Mouse (Mus musculus) brain, embryonic 14.5 days (tissue): ENCODE data around the gene Lrsam1. TPM values are rescaled to one million over a fixed set of nuclear protein-coding genes. Genes with fewer than 3 reads are reported as not detected.

Source experiments
- DNase-seq: peaks from one replicate; pipeline ENCODE4 v3.0.0-alpha.2; 2011; ENCODE audit warnings: low read depth
- CTCF ChIP-seq: fragments of 200-500 bp; IDR thresholded peaks from 2 replicates; pipeline ENCODE4 v1.5.1; 2012; ENCODE audit warnings: inconsistent platforms, mild to moderate bottlenecking, moderate library complexity, borderline replicate concordance; ENCODE audit not compliant: insufficient read depth, insufficient read length; ENCODE audit errors: extremely low read depth
- POLR2A ChIP-seq: fragments of 200-500 bp; IDR thresholded peaks from 2 replicates; pipeline ENCODE4 v1.6.1; 2012; ENCODE audit warnings: mild to moderate bottlenecking, inconsistent platforms, borderline replicate concordance; ENCODE audit not compliant: poor library complexity, insufficient read depth, insufficient read length, severe bottlenecking; ENCODE audit errors: extremely low read depth
- polyA plus RNA-seq: library from polyadenylated mRNA; depleted of rRNA; stranded (reverse); fragments of >200 nt; gene quantifications from 2 replicates; pipeline ENCODE4 v1.2.3, GENCODE M21; 2012; rRNA removed

The Lrsam1 gene
- polyA plus RNA-seq, 1 experiment: 31.8 TPM

GRCm38 (mm10) chr2:32881723-32882122 lies 79.7 kb downstream of the Lrsam1 start:
- TF ChIP-seq POLR2A: no peak
- no peak for TF ChIP-seq CTCF
- DNase-seq: peak; percentile 57

- TF ChIP-seq CTCF (no peak), POLR2A (no peak)
Measured at GRCm38 (mm10) chr2:32881054-32881453, 80.4 kb downstream of the Lrsam1 start.

GRCm38 (mm10) chr2:32879593-32879992 lies 81.8 kb downstream of the Lrsam1 start:
- TF ChIP-seq POLR2A (no peak), CTCF (no peak)
- no peak for DNase-seq

More at GRCm38 (mm10) chr2:32881054-32881453, 80.4 kb downstream of the Lrsam1 start:
- peak; percentile 20 for DNase-seq

GRCm38 (mm10) chr2:32878396-32878795 lies 83.0 kb downstream of the Lrsam1 start:
- no peak for DNase-seq
- TF ChIP-seq POLR2A: no peak
- TF ChIP-seq CTCF: no peak

- DNase-seq: no peak
- TF ChIP-seq POLR2A (no peak), CTCF (no peak)
Measured at GRCm38 (mm10) chr2:32877761-32878393, 83.5 kb downstream of the Lrsam1 start.

GRCm38 (mm10) chr2:32877303-32877702 lies 84.1 kb downstream of the Lrsam1 start:
- DNase-seq: no peak
- TF ChIP-seq CTCF (no peak), POLR2A (no peak)

GRCm38 (mm10) chr2:32876490-32877302 lies 84.7 kb downstream of the Lrsam1 start:
- no peak for TF ChIP-seq CTCF
- TF ChIP-seq POLR2A: no peak
- peak; percentile 28 for DNase-seq

- DNase-seq: peak; percentile 95
- TF ChIP-seq CTCF (no peak), POLR2A (peak; percentile 69)
Measured at GRCm38 (mm10) chr2:32875675-32876489, 85.5 kb downstream of the Lrsam1 start, which contains the start of gene Fam129b. TSS of gene Fam129b (plus strand) at chr2:32876114.

Other genes with a start within 250 kb of the Lrsam1 start
- gene Cdk9, start 248.5 kb downstream of the Lrsam1 start, polyA plus RNA-seq: 197 and 278 TPM in 2 replicates
- 47.8 and 60.6 TPM in 2 replicates for gene Sh2d3c, start 240.6 kb downstream of the Lrsam1 start, polyA plus RNA-seq
- 4.4 and 4.8 TPM in 2 replicates for gene 6330409D20Rik, start 220.6 kb downstream of the Lrsam1 start, polyA plus RNA-seq
- 60.6 and 96.6 TPM in 2 replicates for gene Tor2a, start 204.4 kb downstream of the Lrsam1 start, polyA plus RNA-seq
- 1.4 and 1.6 TPM in 2 replicates for gene Ttc16, start 186.0 kb downstream of the Lrsam1 start, polyA plus RNA-seq
- 7.1 and 8.7 TPM in 2 replicates for gene Ptrh1, start 185.8 kb downstream of the Lrsam1 start, polyA plus RNA-seq
- 0.71 and 0.86 TPM in 2 replicates for gene Cfap157, start 177.2 kb downstream of the Lrsam1 start, polyA plus RNA-seq
- gene Stxbp1, start 114.4 kb downstream of the Lrsam1 start, polyA plus RNA-seq: 170 and 238 TPM in 2 replicates
- 40.2 and 47.0 TPM in 2 replicates for gene Fam129b, start 85.5 kb downstream of the Lrsam1 start, polyA plus RNA-seq
- 554 and 748 TPM in 2 replicates for gene Rpl12, start 55 bp downstream of the Lrsam1 start, polyA plus RNA-seq
- gene Slc2a8, start 20.5 kb upstream of the Lrsam1 start, polyA plus RNA-seq: 26.9 and 40.6 TPM in 2 replicates
- 27.7 and 42.1 TPM in 2 replicates for gene Garnl3, start 170.0 kb upstream of the Lrsam1 start, polyA plus RNA-seq